Mouse (Mus musculus) CD4-positive, CD25-positive, alpha-beta regulatory T cell, adult 2 months (primary cell): ENCODE measurements around the gene Nrp2.

Experiments
- DNase-seq: peaks from one replicate; pipeline ENCODE4 v3.0.0-alpha.2; 2012; ENCODE audit warnings: low read depth, low spot score

Nrp2 gene

GRCm38 (mm10) chr1:62812701-62813684 is 109.9 kb downstream of the Nrp2 start:
- no peak for DNase-seq

- DNase-seq = no peak
Observed at GRCm38 (mm10) chr1:62813938-62814337, 110.9 kb downstream of the Nrp2 start.

- no peak for DNase-seq
Observed at GRCm38 (mm10) chr1:62817566-62817965, 114.5 kb downstream of the Nrp2 start.

- peak; percentile 12 for DNase-seq
Observed at GRCm38 (mm10) chr1:62820170-62820569, 117.1 kb downstream of the Nrp2 start.

GRCm38 (mm10) chr1:62821509-62822398 is 118.7 kb downstream of the Nrp2 start:
- DNase-seq = no peak

GRCm38 (mm10) chr1:62823549-62824195 is 120.6 kb downstream of the Nrp2 start:
- no peak for DNase-seq

- no peak for DNase-seq
Observed at GRCm38 (mm10) chr1:62825822-62826765, 123.0 kb downstream of the Nrp2 start.

GRCm38 (mm10) chr1:62827316-62827715 is 124.2 kb downstream of the Nrp2 start:
- DNase-seq = no peak

GRCm38 (mm10) chr1:62828156-62828555 is 125.1 kb downstream of the Nrp2 start:
- no peak for DNase-seq

GRCm38 (mm10) chr1:62829690-62830417 is 126.8 kb downstream of the Nrp2 start:
- DNase-seq = peak; percentile 20

- no peak for DNase-seq
Observed at GRCm38 (mm10) chr1:62830418-62830769, 127.3 kb downstream of the Nrp2 start.

- DNase-seq = no peak
Observed at GRCm38 (mm10) chr1:62831725-62832455, 128.8 kb downstream of the Nrp2 start.

- DNase-seq = no peak
Observed at GRCm38 (mm10) chr1:62833356-62833755, 130.3 kb downstream of the Nrp2 start.

- no peak for DNase-seq
Observed at GRCm38 (mm10) chr1:62834443-62835185, 131.5 kb downstream of the Nrp2 start.

GRCm38 (mm10) chr1:62838083-62838482 is 135.0 kb downstream of the Nrp2 start:
- DNase-seq = no peak

GRCm38 (mm10) chr1:62838631-62839030 is 135.5 kb downstream of the Nrp2 start:
- no peak for DNase-seq

GRCm38 (mm10) chr1:62843215-62843614 is 140.1 kb downstream of the Nrp2 start:
- no peak for DNase-seq
